Mouse (Mus musculus) lung, embryonic 15.5 days (tissue): ENCODE results near the gene Etnk1. TPM values are rescaled to one million over a fixed set of nuclear protein-coding genes. Genes with fewer than 3 reads are reported as not detected.
"Not testable (repeated sequence)": the region's sequence is repeated elsewhere in the genome, so short reads cannot be mapped to it uniquely, and the experiment has no call there.

Source experiments
- ATAC-seq: fragments of 200-750 bp; cut with Nextera tagmentation; 2 replicates; pipeline ENCODE4 v1.8.0; 2017; ENCODE audit warnings: moderate number of reproducible peaks, borderline replicate concordance; ENCODE audit not compliant: low FRiP score, low TSS enrichment; ENCODE audit errors: extremely low read depth
- H3K27ac ChIP-seq: fragments of 300-500 bp; sonication (generic); 2 replicates; pipeline ENCODE4 v1.5.1; 2015; ENCODE audit warnings: moderate library complexity, mild to moderate bottlenecking, inconsistent platforms
- H3K27me3 ChIP-seq: fragments of 300-500 bp; sonication (generic); 2 replicates; pipeline ENCODE4 v1.6.1; 2015; ENCODE audit warnings: inconsistent platforms
- H3K36me3 ChIP-seq: fragments of 300-500 bp; sonication (generic); 2 replicates; pipeline ENCODE4 v1.6.1; 2015; ENCODE audit warnings: inconsistent platforms
- H3K4me1 ChIP-seq: fragments of 300-500 bp; sonication (generic); 2 replicates; pipeline ENCODE4 v1.6.1; 2015; ENCODE audit warnings: inconsistent platforms
- H3K4me2 ChIP-seq: fragments of 300-500 bp; sonication (generic); 2 replicates; pipeline ENCODE4 v1.6.1; 2015; ENCODE audit warnings: inconsistent platforms, mild to moderate bottlenecking, moderate library complexity
- H3K4me3 ChIP-seq: fragments of 300-500 bp; sonication (generic); 2 replicates; pipeline ENCODE4 v1.5.1; 2015; ENCODE audit warnings: mild to moderate bottlenecking, inconsistent platforms
- H3K9ac ChIP-seq: fragments of 300-500 bp; sonication (generic); 2 replicates; pipeline ENCODE4 v1.6.1; 2015; ENCODE audit warnings: inconsistent platforms
- H3K9me3 ChIP-seq: fragments of 300-500 bp; sonication (generic); 2 replicates; pipeline ENCODE4 v1.6.1; 2016; ENCODE audit warnings: inconsistent platforms
- WGBS: fragments of 180-500 bp; shearing (Covaris S2); methylation state at CpG from one replicate; pipeline ENCODE4 v1.1.7; 2015; 5-methylcytosine and 5-hydroxymethylcytosine counted together
- polyA plus RNA-seq: library from polyadenylated mRNA; unstranded; fragments of >200 nt; fragmentation: Nextera tagmentation; extraction: Ambion mirVana; gene quantifications from 2 replicates; pipeline ENCODE4 v1.2.1, GENCODE M21; 2015

Etnk1 gene
- polyA plus RNA-seq, 1 experiment from 2014 or later, result 16.1 TPM

GRCm38 (mm10) chr6:143140884-143141283 lies 26.1 kb upstream of the Etnk1 start:
- no peak overlapping the region for H3K4me2 ChIP-seq
- H3K4me1 ChIP-seq, result no peaks in the 10 kb centered on the region
- WGBS, result 83% methylated on average over 9 of the region's 9 CpGs
- no peaks in the 10 kb centered on the region for H3K27me3 ChIP-seq
- H3K9ac ChIP-seq, result no peak overlapping the region
- no peaks in the 10 kb centered on the region for H3K9me3 ChIP-seq
- ATAC-seq, result no peak
- no peaks in the 10 kb centered on the region for H3K36me3 ChIP-seq
- H3K4me3 ChIP-seq, result no peak overlapping the region
- H3K27ac ChIP-seq, result no peak overlapping the region

GRCm38 (mm10) chr6:143141624-143142592 lies 25.1 kb upstream of the Etnk1 start:
- H3K27ac ChIP-seq, H3K9me3 ChIP-seq, H3K9ac ChIP-seq, ATAC-seq, H3K36me3 ChIP-seq, H3K4me3 ChIP-seq, H3K4me1 ChIP-seq, H3K27me3 ChIP-seq, H3K4me2 ChIP-seq: not testable (repeated sequence)
- 69% methylated on average over 9 of the region's 10 CpGs for WGBS

DNA sequence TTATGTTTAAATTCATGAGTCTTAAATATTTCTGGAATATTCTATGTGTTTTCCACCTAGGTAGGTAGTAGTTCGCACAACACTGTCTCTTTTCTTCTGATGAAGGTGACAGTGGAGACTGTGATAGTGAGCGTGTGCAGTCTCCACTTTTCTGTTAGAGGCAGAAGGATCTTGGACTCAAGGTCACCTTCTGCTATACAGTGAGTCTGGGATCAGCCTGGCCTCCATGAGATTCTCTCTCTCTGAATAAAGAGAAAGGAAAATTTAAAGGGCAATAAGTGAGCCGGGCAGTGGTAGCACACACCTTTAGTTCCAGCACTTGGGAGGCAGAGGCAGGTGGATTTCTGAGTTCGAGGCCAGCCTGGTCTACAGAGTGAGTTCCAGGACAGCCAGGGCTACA lies 24.2 kb upstream of the Etnk1 start:
- H3K27me3 ChIP-seq, result no peaks in the 10 kb centered on the region
- H3K4me2 ChIP-seq, result no peak overlapping the region
- H3K4me3 ChIP-seq, result no peak overlapping the region
- no peaks in the 10 kb centered on the region for H3K4me1 ChIP-seq
- 89% methylated on average over 4 of the region's 4 CpGs for WGBS
- no peak overlapping the region for H3K9ac ChIP-seq
- H3K27ac ChIP-seq, result no peak overlapping the region
- H3K9me3 ChIP-seq, result no peaks in the 10 kb centered on the region
- H3K36me3 ChIP-seq, result no peaks in the 10 kb centered on the region
- ATAC-seq, result no peak

DNA sequence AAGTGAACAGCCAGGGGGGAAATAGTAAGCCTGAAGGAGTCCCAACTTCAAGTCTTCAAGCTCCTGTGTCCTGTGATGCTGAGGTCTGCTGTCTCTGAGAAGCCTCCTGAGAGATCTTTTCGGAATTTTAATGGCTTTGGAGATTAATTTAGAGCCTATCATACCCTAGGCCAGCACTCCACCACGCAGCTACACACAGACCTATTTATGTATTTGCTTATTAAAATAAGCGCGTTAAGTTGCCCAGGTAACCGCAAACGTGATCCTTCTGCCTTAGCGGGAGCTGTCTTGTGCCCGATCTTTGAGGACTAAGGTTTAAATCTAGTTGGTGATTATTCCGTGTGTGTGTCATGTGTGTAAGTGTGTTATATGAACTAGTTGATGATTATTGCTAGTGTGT lies 23.7 kb upstream of the Etnk1 start:
- H3K4me3 ChIP-seq, result no peak overlapping the region; the same call in 1 of the 2 replicates
- 77% methylated on average over 9 of the region's 9 CpGs for WGBS
- H3K27ac ChIP-seq, result no peak overlapping the region
- H3K9ac ChIP-seq, result no peak overlapping the region
- no peaks in the 10 kb centered on the region for H3K9me3 ChIP-seq
- peak overlapping the region; percentile 61 for H3K4me2 ChIP-seq
- H3K36me3 ChIP-seq, result no peaks in the 10 kb centered on the region
- no peaks in the 10 kb centered on the region for H3K4me1 ChIP-seq
- H3K27me3 ChIP-seq, result no peaks in the 10 kb centered on the region
- no peak for ATAC-seq

GRCm38 (mm10) chr6:143143775-143144273 lies 23.2 kb upstream of the Etnk1 start:
- WGBS, result 17% methylated on average over 19 of the region's 19 CpGs
- no peaks in the 10 kb centered on the region for H3K9me3 ChIP-seq
- no peaks in the 10 kb centered on the region for H3K27me3 ChIP-seq
- no peak; the same call in 1 of the 2 replicates for ATAC-seq
- H3K4me2 ChIP-seq, result peak overlapping the region; percentile 61
- H3K9ac ChIP-seq, result peak overlapping the region; percentile 19; the same call in 1 of the 2 replicates
- H3K4me1 ChIP-seq, result no peaks in the 10 kb centered on the region
- no peaks in the 10 kb centered on the region for H3K36me3 ChIP-seq
- no peak overlapping the region for H3K27ac ChIP-seq
- peak overlapping the region; percentile 29 for H3K4me3 ChIP-seq

GRCm38 (mm10) chr6:143144556-143144955 lies 22.5 kb upstream of the Etnk1 start:
- H3K27ac ChIP-seq, result no peak overlapping the region
- 65% methylated on average over 2 of the region's 2 CpGs for WGBS
- no peak for ATAC-seq

DNA sequence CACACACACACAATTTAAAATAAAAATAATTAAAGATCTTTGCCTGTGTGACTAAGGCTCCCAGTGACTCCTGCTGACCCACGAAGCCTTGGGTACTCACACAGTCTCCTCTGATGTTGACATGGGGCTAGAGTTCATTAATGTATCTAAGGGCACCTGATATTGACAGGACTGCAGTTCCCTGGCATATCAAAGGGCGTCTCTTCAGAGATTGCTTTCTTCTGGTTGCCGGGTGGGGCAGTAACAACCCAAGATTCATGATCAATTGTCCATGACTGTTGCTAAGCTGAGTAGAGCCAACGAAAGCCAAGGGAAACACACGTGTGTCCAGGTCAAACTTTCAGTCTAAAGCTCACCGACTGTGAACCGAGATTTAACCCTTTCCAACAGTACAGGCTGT lies 22.0 kb upstream of the Etnk1 start:
- H3K4me1 ChIP-seq, result no peaks in the 10 kb centered on the region
- no peak overlapping the region for H3K9ac ChIP-seq
- no peak overlapping the region for H3K4me3 ChIP-seq
- 55% methylated on average over 7 of the region's 7 CpGs for WGBS
- no peaks in the 10 kb centered on the region for H3K9me3 ChIP-seq
- no peak overlapping the region for H3K27ac ChIP-seq
- ATAC-seq, result no peak
- H3K27me3 ChIP-seq, result no peaks in the 10 kb centered on the region
- H3K4me2 ChIP-seq, result no peak overlapping the region
- H3K36me3 ChIP-seq, result no peaks in the 10 kb centered on the region

More at GRCm38 (mm10) chr6:143144556-143144955, 22.5 kb upstream of the Etnk1 start:
- no peaks in the 10 kb centered on the region for H3K9me3 ChIP-seq
- no peaks in the 10 kb centered on the region for H3K4me1 ChIP-seq
- no peaks in the 10 kb centered on the region for H3K36me3 ChIP-seq
- H3K9ac ChIP-seq, result no peak overlapping the region
- H3K4me3 ChIP-seq, result no peak overlapping the region
- H3K27me3 ChIP-seq, result no peaks in the 10 kb centered on the region
- no peak overlapping the region for H3K4me2 ChIP-seq

DNA sequence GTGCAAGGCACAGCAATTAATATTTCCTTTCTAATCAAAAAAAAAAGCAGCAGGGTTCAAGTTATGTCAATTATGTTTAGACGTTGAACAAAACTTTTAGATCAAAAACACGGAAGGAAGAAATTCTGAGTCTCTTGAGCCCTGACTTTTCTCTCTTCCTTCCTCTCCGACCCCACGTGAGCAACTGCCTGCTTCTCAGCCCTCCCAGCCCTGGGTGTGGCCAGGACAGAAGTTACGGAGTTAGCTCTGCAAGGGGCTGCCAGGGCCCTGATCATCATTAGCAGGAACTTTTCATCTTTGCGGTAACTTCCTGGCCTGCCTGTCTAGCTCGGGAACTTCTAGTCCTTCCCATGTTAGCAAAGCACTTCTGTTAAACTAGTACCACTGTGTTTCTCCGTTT lies 20.3 kb upstream of the Etnk1 start:
- H3K9me3 ChIP-seq, result no peaks in the 10 kb centered on the region
- H3K27ac ChIP-seq, result no peak overlapping the region
- no peak for ATAC-seq
- no peak overlapping the region for H3K9ac ChIP-seq
- no peaks in the 10 kb centered on the region for H3K27me3 ChIP-seq
- no peaks in the 10 kb centered on the region for H3K36me3 ChIP-seq
- H3K4me2 ChIP-seq, result no peak overlapping the region
- H3K4me3 ChIP-seq, result no peak overlapping the region
- 50% methylated on average over 8 of the region's 8 CpGs for WGBS
- H3K4me1 ChIP-seq, result no peaks in the 10 kb centered on the region

DNA sequence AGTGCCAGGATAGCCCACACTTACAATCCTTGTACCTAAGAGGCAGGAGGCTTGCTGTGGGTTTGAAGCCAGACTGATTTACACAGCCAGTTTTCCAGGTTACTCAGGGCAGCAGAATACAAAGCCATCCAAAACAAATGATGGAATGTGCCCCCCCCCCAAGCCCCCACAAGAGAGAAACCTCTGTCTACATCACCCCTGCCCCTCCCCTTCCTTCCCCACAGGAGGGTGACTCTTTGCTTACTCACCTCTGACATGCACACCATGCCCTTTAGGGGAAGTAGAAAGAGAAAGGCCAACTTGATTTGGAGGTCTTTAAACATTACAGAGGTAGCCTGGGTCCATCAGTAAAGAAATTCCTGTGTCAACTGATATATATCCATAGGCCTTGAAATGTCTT lies 18.2 kb upstream of the Etnk1 start:
- no peak overlapping the region for H3K9ac ChIP-seq
- no peak for ATAC-seq
- no peak overlapping the region for H3K27ac ChIP-seq
- no peaks in the 10 kb centered on the region for H3K27me3 ChIP-seq
- no peaks in the 10 kb centered on the region for H3K36me3 ChIP-seq
- H3K9me3 ChIP-seq, result no peaks in the 10 kb centered on the region
- H3K4me3 ChIP-seq, result no peak overlapping the region
- H3K4me1 ChIP-seq, result peaks cover 7% of the 10 kb centered on the region; the same call in 1 of the 2 replicates
- no peak overlapping the region for H3K4me2 ChIP-seq

GRCm38 (mm10) chr6:143149766-143150291 lies 17.2 kb upstream of the Etnk1 start:
- Histone ChIP-seq H3K27ac (no peak overlapping the region), H3K4me3 (no peak overlapping the region), H3K36me3 (no peaks in the 10 kb centered on the region), H3K9ac (no peak overlapping the region), H3K9me3 (no peaks in the 10 kb centered on the region), H3K4me1 (peaks cover 11% of the 10 kb centered on the region), H3K4me2 (no peak overlapping the region), H3K27me3 (no peaks in the 10 kb centered on the region)
- ATAC-seq, result no peak
- WGBS, result 41% methylated on average over 5 of the region's 5 CpGs

GRCm38 (mm10) chr6:143151081-143151995 lies 15.7 kb upstream of the Etnk1 start:
- H3K9ac ChIP-seq, ATAC-seq, H3K36me3 ChIP-seq, H3K27me3 ChIP-seq, H3K9me3 ChIP-seq, H3K4me2 ChIP-seq, H3K27ac ChIP-seq, H3K4me3 ChIP-seq: not testable (repeated sequence)
- 81% methylated on average over 10 of the region's 10 CpGs for WGBS
- peaks cover 18% of the 10 kb centered on the region for H3K4me1 ChIP-seq
